ENCODE assay signal across 23 mouse cellular contexts in genomic region chr9:49528026-49528425, GRCm38 (mm10). TPM values are rescaled to one million over a fixed set of nuclear protein-coding genes. Genes with fewer than 3 reads are reported as not detected.
DNase-seq lines count a peak whose midpoint lies in the region; ATAC-seq lines count a peak whose summit lies in the region.
"Had no signal": no experiment of that assay in that cellular context is flagged by ENCODE, and none has a peak within 500 bp of the region (broad histone marks: within the 10 kb centered on the region; RNA-seq: fewer than 3 reads in every experiment).

No protein-coding gene starts in this region.

- no peaks in the 10 kb centered on the region for H3K27me3 ChIP-seq in midbrain, embryonic 14.5 days (ENCODE audit: control insufficient read depth, insufficient read depth, low read length)
- H3K27me3 ChIP-seq in midbrain, embryonic 11.5 days (ENCODE audit: control insufficient read depth, insufficient read depth, low read length): no peaks in the 10 kb centered on the region
- H3K27me3 ChIP-seq in neural tube, embryonic 13.5 days: no peaks in the 10 kb centered on the region
- H3K27me3 ChIP-seq in neural tube, embryonic 15.5 days (replicated peaks): no peaks in the 10 kb centered on the region
- no peaks in the 10 kb centered on the region for H3K27me3 ChIP-seq in heart, embryonic 10.5 days (ENCODE audit: insufficient read depth, poor library complexity, severe bottlenecking)
- H3K27me3 ChIP-seq: embryonic facial prominence, embryonic 13.5 days; forebrain, embryonic 12.5 days; forebrain, embryonic 15.5 days; heart, embryonic 13.5 days; hindbrain, embryonic 15.5 days had no signal

- DNase-seq in midbrain, embryonic 14.5 days: peak; percentile 53
- no peak for DNase-seq in midbrain, embryonic 11.5 days (ENCODE audit: low spot score, missing footprints)
- DNase-seq in retina, postnatal 1 day: peak; percentile 50
- no peak for DNase-seq in heart, embryonic 10.5 days (ENCODE audit: low spot score)
- DNase-seq: adrenal gland, adult 2 months; adrenal gland, postnatal 14 days; cerebellum, adult 11-12 months; cerebellum, adult 8-10 months; cerebellum, postnatal 36 days; embryo, embryonic 11 days; gastrocnemius, postnatal 25 days; heart, adult 18-20 months; heart, postnatal 4 days had no signal

- peaks cover 42% of the 10 kb centered on the region for H3K36me3 ChIP-seq in midbrain, embryonic 14.5 days (ENCODE audit: control insufficient read depth, insufficient read depth, low read length)
- H3K36me3 ChIP-seq in midbrain, embryonic 11.5 days (ENCODE audit: control insufficient read depth, insufficient read depth, low read length): no peaks in the 10 kb centered on the region
- peaks cover 39% of the 10 kb centered on the region; the same call in 1 of the 2 replicates for H3K36me3 ChIP-seq in neural tube, embryonic 13.5 days
- peaks cover 21% of the 10 kb centered on the region for H3K36me3 ChIP-seq in neural tube, embryonic 15.5 days
- H3K36me3 ChIP-seq in heart, embryonic 10.5 days: no peaks in the 10 kb centered on the region
- H3K36me3 ChIP-seq: embryonic facial prominence, embryonic 10.5 days had no signal

- H3K9me3 ChIP-seq in midbrain, embryonic 14.5 days (ENCODE audit: control insufficient read depth, low read length): no peaks in the 10 kb centered on the region
- no peaks in the 10 kb centered on the region for H3K9me3 ChIP-seq in midbrain, embryonic 11.5 days (ENCODE audit: control insufficient read depth, low read length)
- no peaks in the 10 kb centered on the region for H3K9me3 ChIP-seq in neural tube, embryonic 13.5 days
- H3K9me3 ChIP-seq in neural tube, embryonic 15.5 days (replicated peaks): no peaks in the 10 kb centered on the region
- H3K9me3 ChIP-seq in heart, embryonic 10.5 days: no peaks in the 10 kb centered on the region
- H3K9me3 ChIP-seq: embryonic facial prominence, embryonic 10.5 days; embryonic facial prominence, embryonic 13.5 days; forebrain, embryonic 12.5 days; forebrain, embryonic 15.5 days; heart, embryonic 13.5 days; hindbrain, embryonic 15.5 days had no signal

- no peak overlapping the region for H3K27ac ChIP-seq in midbrain, embryonic 14.5 days (replicated peaks; ENCODE audit: low read depth, low read length)
- H3K27ac ChIP-seq in midbrain, embryonic 11.5 days (ENCODE audit: low read depth, low read length): no peak overlapping the region
- H3K27ac ChIP-seq in neural tube, embryonic 13.5 days (replicated peaks): peak overlapping the region; percentile 78
- H3K27ac ChIP-seq in neural tube, embryonic 15.5 days (replicated peaks): no peak overlapping the region
- H3K27ac ChIP-seq in heart, embryonic 10.5 days: no peak overlapping the region
- H3K27ac ChIP-seq: embryonic facial prominence, embryonic 10.5 days; embryonic facial prominence, embryonic 13.5 days; forebrain, embryonic 15.5 days; heart, embryonic 13.5 days had no signal

- ATAC-seq in midbrain, embryonic 14.5 days (ENCODE audit: low FRiP score, low TSS enrichment): no peak
- ATAC-seq in midbrain, embryonic 11.5 days (ENCODE audit: low FRiP score): no peak
- ATAC-seq in neural tube, embryonic 13.5 days (ENCODE audit: low read depth): no peak
- ATAC-seq in neural tube, embryonic 15.5 days (ENCODE audit: low FRiP score): no peak
- ATAC-seq: CD4-positive, CD25-positive, alpha-beta regulatory T cell, adult 4 months; forebrain, embryonic 15.5 days had no signal

- H3K4me1 ChIP-seq in midbrain, embryonic 14.5 days (ENCODE audit: control insufficient read depth, insufficient read depth, low read length): peaks cover 7% of the 10 kb centered on the region; the same call in 1 of the 2 replicates
- 0 out of 2 replicates have a peak, but pooled peaks cover 2% of the 10 kb centered on the region for H3K4me1 ChIP-seq in midbrain, embryonic 11.5 days (ENCODE audit: control insufficient read depth, insufficient read depth, low read length)
- H3K4me1 ChIP-seq in neural tube, embryonic 13.5 days (replicated peaks): peaks cover 61% of the 10 kb centered on the region
- H3K4me1 ChIP-seq in neural tube, embryonic 15.5 days: peaks cover 21% of the 10 kb centered on the region
- H3K4me1 ChIP-seq in heart, embryonic 10.5 days: peaks cover 5% of the 10 kb centered on the region; the same call in 1 of the 2 replicates

- 28% methylated on average over 5 of the region's 5 CpGs for WGBS in midbrain, embryonic 14.5 days
- 63% methylated on average over 5 of the region's 5 CpGs for WGBS in midbrain, embryonic 11.5 days
- WGBS in neural tube, embryonic 13.5 days: 67% methylated on average over 5 of the region's 5 CpGs
- 59% methylated on average over 5 of the region's 5 CpGs for WGBS in neural tube, embryonic 15.5 days
- 86% methylated on average over 5 of the region's 5 CpGs for WGBS in heart, embryonic 10.5 days

- H3K4me2 ChIP-seq in midbrain, embryonic 14.5 days (ENCODE audit: low read length): no peak overlapping the region
- no peak overlapping the region for H3K4me2 ChIP-seq in midbrain, embryonic 11.5 days
- H3K4me2 ChIP-seq in neural tube, embryonic 13.5 days: no peak overlapping the region
- no peak overlapping the region for H3K4me2 ChIP-seq in neural tube, embryonic 15.5 days
- H3K4me2 ChIP-seq: embryonic facial prominence, embryonic 13.5 days; forebrain, embryonic 12.5 days; forebrain, embryonic 15.5 days; hindbrain, embryonic 15.5 days had no signal

- H3K4me3 ChIP-seq in midbrain, embryonic 14.5 days (replicated peaks; ENCODE audit: low read depth, low read length): no peak overlapping the region
- H3K4me3 ChIP-seq in midbrain, embryonic 11.5 days (ENCODE audit: low read depth, low read length): no peak overlapping the region
- no peak overlapping the region for H3K4me3 ChIP-seq in neural tube, embryonic 13.5 days
- no peak overlapping the region for H3K4me3 ChIP-seq in neural tube, embryonic 15.5 days (replicated peaks)
- no peak overlapping the region for H3K4me3 ChIP-seq in heart, embryonic 10.5 days
- H3K4me3 ChIP-seq: embryonic facial prominence, embryonic 10.5 days; embryonic facial prominence, embryonic 13.5 days; erythroblast, embryonic 14.5 days; forebrain, embryonic 12.5 days; forebrain, embryonic 15.5 days; heart, embryonic 13.5 days; hindbrain, embryonic 15.5 days had no signal

- H3K9ac ChIP-seq in midbrain, embryonic 14.5 days (replicated peaks; ENCODE audit: low read length): no peak overlapping the region
- no peak overlapping the region for H3K9ac ChIP-seq in midbrain, embryonic 11.5 days (ENCODE audit: low read length)
- no peak overlapping the region for H3K9ac ChIP-seq in neural tube, embryonic 13.5 days
- H3K9ac ChIP-seq in neural tube, embryonic 15.5 days (replicated peaks): no peak overlapping the region
- H3K9ac ChIP-seq: embryonic facial prominence, embryonic 13.5 days; forebrain, embryonic 12.5 days; forebrain, embryonic 15.5 days; heart, embryonic 13.5 days; hindbrain, embryonic 15.5 days had no signal

RNA-seq across cellular contexts. Expression of gene Ttc12, which starts 42.0 kb away (rescaled TPM):
- polyA plus RNA-seq in midbrain, embryonic 14.5 days (2014; fragmentation: Nextera tagmentation; extraction: Ambion mirVana): 0.94 and 1.9 TPM in 2 replicates
- 2.1 and 3.2 TPM in 2 replicates for polyA plus RNA-seq in midbrain, embryonic 11.5 days (2014; fragmentation: Nextera tagmentation; extraction: Ambion mirVana)
- polyA plus RNA-seq in neural tube, embryonic 13.5 days (2015; fragmentation: Nextera tagmentation; extraction: Ambion mirVana): 1.5 and 2.1 TPM in 2 replicates
- 1.8 and 2.5 TPM in 2 replicates for polyA plus RNA-seq in neural tube, embryonic 15.5 days (2015; fragmentation: Nextera tagmentation; extraction: Ambion mirVana)
- 2.0 and 2.7 TPM in 2 replicates for polyA plus RNA-seq in heart, embryonic 10.5 days (2016; fragmentation: Nextera tagmentation; extraction: Ambion mirVana)
- polyA plus RNA-seq: CD4-positive, CD25-positive, alpha-beta regulatory T cell, adult 4 months; erythroblast, embryonic 14.5 days had no signal

Comparison
In these comparisons a context has a peak if more than half of its experiments do, and no peak if none do; other contexts are left out.
1. DNase-seq: peak in midbrain, embryonic 14.5 days (single experiment) and retina, postnatal 1 day (single experiment); none in midbrain, embryonic 11.5 days (single experiment) and heart, embryonic 10.5 days (single experiment).